Mouse (Mus musculus) adrenal gland, adult 18-20 months (tissue): ENCODE data around the gene 1700001C19Rik. TPM values are rescaled to one million over a fixed set of nuclear protein-coding genes. Genes with fewer than 3 reads are reported as not detected.

Experiments
- DNase-seq, 2 experiments: peaks; one replicate each; pipeline ENCODE4 v3.0.0; 2021 to 2022; ENCODE audit warnings: low spot score in 2 of 2
- total RNA-seq, 2 experiments: library from RNA; stranded (reverse); gene quantifications; 1 replicate in 1 of 2; 2 replicates in 1 of 2; pipeline ENCODE4 v1.2.3; 2021

The 1700001C19Rik gene
- total RNA-seq, 2 experiments from 2014 or later, result not detected

DNA sequence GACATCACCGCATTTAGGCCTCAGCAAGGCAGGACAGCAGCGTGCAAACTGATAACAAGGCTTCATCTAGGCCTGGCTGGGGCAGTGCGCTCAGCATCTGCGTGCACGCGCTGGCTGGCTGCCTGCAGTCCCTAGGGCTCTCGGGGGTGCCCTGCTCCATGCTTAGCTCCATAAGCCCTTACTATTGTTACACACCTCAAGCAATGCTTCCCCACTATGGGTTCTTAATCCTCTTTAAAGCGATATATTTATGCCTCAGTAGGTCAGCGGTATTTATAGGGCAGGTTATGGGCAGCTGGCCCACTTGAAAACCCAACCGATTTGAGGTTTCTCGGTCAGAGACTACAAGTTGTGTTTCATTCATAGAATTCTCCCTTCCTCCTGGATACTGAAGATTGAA is 55.3 kb downstream of the 1700001C19Rik start:
- no peak for DNase-seq

DNA sequence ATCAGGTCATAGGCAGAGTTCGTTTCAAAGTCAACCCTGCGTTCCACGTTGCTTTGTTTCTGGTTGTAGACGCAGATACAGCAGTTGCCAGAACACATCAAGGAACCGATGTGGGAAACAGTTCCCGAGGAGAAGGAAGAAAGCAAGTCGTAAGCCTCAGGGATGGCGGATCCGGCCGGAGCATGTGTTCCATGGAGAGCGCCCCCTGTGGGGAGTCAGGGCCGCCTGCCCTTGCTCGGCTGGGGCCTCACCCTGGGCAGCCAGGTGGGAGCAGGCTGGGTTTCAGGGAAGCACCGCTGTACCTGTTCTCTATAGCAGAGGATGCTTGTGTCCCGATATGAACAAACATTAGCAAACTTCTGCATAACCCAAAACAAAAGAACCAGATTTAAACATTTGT is 59.0 kb downstream of the 1700001C19Rik start:
- DNase-seq, result no peak

DNA sequence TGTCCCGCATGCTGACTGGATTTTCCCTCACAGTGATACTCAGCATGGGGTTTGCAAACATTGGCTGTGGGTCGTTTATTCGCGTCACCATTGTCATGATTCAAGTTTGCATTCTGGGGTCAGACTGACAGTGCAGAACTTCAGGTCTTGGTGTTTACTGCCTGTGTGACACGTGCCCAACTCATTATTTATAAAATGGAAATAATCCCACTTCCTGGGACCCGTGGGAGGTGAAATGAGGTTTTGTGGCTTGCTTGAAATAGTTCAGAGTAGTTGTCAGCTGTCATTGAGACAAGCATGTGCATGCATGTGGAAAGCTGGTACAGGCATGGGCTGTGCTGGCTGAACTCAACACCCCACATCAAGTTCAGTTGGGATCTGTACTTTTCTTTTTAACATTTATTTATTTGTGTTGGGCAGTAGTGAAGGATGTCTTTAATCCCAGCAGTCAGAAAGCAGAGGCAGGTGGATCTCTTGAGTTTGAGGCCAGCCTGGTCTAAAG is 60.3 kb downstream of the 1700001C19Rik start:
- no peak for DNase-seq

DNA sequence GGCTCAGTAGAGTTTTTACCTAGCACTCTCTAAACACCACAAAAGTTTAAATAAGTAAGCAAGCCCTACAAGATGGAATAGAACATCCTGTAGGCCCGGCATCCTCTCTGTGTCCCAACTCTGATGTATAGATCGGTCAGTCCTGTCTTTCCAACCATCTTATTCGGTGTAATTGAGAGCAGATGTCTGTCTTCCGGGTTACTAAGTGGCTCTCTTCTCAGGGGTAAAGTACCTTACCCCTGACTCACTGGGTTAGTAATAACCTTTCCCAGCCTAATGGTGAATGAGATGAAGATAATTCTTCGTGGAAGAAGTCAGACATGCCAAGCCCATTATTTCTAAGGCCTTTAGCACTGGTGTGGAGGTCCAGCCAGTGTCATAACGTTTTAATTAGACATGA is 63.2 kb downstream of the 1700001C19Rik start:
- no peak for DNase-seq

DNA sequence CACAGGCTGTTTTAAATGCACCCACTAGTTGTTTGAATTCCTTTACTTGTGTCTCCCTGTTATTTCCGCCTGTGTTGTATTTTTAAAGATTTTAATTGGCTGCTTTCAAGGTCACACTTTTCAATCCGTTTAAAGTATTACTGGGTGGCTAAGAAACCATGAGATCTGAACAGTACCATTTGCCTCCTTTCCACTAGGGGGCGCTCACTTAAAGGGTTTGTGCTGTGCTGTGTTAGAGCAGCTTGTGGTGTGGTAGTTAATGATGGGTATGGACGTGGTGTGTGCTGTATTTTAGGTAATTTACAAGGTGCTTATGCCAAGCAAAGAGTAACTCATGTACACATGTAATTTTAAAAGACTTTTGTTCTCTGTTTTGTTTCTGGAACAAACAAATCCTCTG is 65.7 kb downstream of the 1700001C19Rik start:
- peak; percentile 53 to 57 for DNase-seq

DNA sequence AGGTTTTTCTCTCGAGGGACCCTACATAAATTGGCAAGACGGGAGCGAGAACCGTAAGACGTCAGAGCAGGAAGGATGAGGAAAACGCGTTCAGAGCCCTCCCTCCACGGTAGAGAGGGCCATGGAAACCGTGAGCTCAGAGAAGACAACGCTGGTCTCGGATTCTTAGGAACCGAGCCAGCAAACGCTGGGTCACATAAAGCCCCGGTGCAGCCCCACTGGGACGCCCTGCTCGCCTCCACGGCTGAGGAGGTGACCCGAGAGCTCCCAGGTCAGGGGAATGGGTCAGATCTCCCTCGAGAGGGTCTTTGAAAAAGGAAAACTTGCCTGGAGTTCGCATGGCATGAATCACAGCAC is 68.1 kb downstream of the 1700001C19Rik start:
- DNase-seq, result no peak

DNA sequence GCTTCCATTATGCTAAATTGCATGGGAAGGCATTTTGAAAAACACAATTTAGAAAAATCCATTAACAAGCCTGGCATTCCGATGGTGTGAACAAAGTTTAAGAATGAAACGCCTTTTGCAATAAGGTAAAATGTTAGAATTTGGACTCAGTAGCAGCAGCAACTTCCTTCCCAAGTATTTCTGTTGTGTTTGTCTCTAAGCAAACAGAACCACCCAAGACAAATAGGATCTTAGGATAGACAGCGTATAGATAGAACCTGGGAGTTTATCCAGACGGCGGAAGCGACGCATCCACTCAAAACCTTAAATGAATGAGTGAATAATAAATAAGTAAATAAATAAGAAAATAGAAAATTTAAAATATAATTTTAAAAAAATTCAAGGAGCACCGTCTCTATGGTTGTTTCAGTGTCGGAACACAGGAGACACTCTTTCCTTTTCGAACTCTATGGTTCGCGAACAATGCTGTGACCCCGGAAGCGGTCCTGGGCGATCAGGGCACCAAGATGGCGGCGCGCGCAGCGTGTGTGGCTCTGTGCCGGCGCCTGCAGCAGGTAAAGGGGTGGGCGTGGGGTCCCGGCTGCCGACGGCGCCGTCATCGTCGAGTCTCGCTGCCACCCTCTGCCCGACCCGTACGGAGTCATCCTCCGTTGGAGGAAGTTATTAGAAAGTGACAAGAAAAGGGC is 68.6 kb downstream of the 1700001C19Rik start, which contains the start of gene Mrps10:
Gene Mrps10, plus strand, starts transcription at position 487 of the 686 bp plus-strand sequence.
- peak; percentile 74 to 80 for DNase-seq

Other genes starting within 250 kb of the 1700001C19Rik start
- 10 to 100 TPM; 37.1 to 56.2 TPM for gene Mrps10, start 68.5 kb downstream of the 1700001C19Rik start, total RNA-seq
- gene Guca1b, start 52.0 kb downstream of the 1700001C19Rik start, total RNA-seq, result 1 to 10 TPM; 1.2 to 2.9 TPM
- gene Guca1a, start 36.8 kb downstream of the 1700001C19Rik start, total RNA-seq, result 1 to 10 TPM; 1.9 to 3.1 TPM
- under 1 TPM; 0.66 to 0.77 TPM for gene AI661453, start 761 bp downstream of the 1700001C19Rik start, total RNA-seq
- 10 to 100 TPM; 16.4 to 19.9 TPM for gene Taf8, start 64.9 kb upstream of the 1700001C19Rik start, total RNA-seq
- 100 to 1,000 TPM; 328 to 506 TPM for gene Ccnd3, start 67.7 kb upstream of the 1700001C19Rik start, total RNA-seq
- 10 to 100 TPM; 23.0 to 24.2 TPM for gene Bysl, start 174.1 kb upstream of the 1700001C19Rik start, total RNA-seq
- gene Med20, start 174.2 kb upstream of the 1700001C19Rik start, total RNA-seq, result 10 to 100 TPM; 50.1 to 50.3 TPM
- gene Gm20517, start 174.2 kb upstream of the 1700001C19Rik start, total RNA-seq, result 1 to 10 TPM; 1.6 to 3.4 TPM
- gene Usp49, start 193.3 kb upstream of the 1700001C19Rik start, total RNA-seq, result 1 to 10 TPM; 3.0 to 4.1 TPM